Mouse (Mus musculus) heart, adult 11 months (tissue): ENCODE data around the gene Eps8.

Source experiments
- DNase-seq: peaks from one replicate; pipeline ENCODE4 v3.0.0; 2022

Gene Eps8

DNA sequence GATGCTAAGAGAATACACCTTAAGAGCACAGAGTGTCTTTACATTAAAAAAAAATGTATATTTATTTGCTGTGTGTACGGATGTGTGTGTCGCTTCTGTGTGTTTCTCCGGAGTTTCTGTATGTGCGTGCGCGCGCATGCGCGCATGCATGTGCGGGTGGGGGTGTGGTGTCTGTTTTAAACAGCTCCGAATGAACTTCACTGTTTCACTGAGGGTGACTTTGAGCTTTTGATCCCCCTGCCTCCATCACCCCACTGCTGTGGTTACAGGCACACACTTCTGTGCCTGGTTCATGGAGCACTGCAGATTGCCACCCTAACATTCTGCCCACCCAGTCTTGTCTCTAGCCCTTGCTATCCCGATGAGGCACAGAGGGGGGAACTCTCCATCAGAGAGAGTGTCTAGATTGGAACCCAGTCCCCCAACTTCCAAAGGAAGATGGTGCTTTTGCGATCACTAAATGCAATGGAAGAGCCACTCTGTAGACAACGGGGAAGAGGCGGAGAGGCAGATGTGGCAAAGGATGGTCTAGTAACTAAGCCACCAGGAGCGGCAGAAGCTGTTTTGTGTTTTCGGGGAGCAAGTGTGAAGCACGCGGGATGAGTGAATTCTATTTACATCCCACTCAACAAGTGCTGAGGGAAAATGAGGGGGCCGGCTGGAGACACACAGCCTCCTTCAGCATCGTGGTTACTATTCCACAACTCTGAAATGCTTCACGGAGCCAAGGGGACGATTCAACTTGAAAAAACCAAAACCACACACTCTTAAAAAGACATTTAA is 7.1 kb upstream of the Eps8 start:
- DNase-seq: peak; percentile 76

DNA sequence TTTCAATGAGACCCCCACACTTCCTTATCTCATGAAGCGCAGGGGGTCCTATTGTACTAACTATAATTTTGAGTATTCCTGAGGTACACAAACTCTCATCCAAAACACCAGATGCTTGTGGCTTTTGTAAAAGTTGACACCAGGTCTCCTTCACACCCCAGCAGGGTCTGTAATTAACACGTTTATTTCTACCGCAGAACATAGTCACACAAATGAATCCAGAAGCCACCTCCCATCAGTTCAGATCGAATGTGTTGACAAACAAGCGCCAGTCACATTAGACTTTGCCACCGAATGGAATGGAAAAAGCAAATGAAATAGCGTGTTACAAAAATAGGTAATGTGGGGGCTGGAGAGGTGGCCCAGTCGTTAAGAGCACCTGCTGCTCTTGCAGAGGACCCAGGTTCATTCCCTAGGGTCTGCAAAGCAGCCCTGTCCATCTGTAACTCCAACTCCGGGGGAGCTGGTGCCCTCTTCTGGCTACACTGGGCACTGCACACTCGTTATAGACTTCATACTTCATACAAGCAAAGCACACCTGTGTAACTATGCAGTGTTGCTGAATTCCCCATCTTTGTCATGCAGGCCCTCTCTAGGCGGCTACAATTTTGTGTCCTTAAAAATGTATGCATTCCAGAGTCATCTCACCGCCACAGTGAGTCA is 3.9 kb upstream of the Eps8 start:
- DNase-seq: peak; percentile 70

DNA sequence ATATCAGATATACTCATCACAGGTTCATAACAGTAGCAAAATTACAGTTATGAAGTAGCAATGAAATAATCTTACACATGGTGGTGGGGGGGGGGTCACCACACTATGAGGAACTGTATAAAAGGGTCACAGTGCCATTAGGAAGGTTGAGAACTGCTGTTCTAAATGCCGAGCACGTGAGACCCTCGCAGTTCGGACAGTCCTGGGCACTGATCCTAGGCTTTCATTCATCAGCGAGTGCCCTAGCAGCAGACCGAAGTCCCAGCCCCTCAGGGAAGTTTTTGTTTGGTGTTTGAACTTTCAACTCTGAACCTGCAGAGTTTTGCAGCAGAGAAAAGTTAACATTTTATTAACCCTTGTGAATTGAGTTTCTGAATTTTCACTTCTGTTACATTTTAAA is 2.5 kb upstream of the Eps8 start:
- peak; percentile 3 for DNase-seq

GRCm38 (mm10) chr6:137649528-137649927 is 5.1 kb downstream of the Eps8 start:
- DNase-seq: peak; percentile 84

DNA sequence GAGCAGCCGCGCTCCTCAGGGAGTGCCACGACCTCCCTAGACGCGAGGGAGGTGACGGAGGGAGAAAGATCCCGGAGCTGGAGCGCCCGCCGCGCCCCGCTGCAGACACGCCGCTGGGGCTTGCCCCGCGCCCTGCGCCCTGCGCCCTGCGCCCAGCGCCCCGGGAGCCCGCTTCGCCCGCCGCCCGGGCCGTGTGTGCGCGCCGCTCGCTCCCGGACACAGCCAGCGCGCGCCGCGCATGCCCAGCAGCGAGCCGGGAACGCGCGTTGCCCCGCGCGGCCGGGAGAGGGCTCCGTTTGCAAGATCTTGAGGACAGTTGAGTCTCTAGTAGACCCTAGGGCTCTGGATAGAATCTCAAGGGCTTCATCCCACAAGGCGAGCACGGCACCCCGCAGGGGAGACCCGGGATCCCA is 5.6 kb downstream of the Eps8 start:
- DNase-seq: peak; percentile 99

DNA sequence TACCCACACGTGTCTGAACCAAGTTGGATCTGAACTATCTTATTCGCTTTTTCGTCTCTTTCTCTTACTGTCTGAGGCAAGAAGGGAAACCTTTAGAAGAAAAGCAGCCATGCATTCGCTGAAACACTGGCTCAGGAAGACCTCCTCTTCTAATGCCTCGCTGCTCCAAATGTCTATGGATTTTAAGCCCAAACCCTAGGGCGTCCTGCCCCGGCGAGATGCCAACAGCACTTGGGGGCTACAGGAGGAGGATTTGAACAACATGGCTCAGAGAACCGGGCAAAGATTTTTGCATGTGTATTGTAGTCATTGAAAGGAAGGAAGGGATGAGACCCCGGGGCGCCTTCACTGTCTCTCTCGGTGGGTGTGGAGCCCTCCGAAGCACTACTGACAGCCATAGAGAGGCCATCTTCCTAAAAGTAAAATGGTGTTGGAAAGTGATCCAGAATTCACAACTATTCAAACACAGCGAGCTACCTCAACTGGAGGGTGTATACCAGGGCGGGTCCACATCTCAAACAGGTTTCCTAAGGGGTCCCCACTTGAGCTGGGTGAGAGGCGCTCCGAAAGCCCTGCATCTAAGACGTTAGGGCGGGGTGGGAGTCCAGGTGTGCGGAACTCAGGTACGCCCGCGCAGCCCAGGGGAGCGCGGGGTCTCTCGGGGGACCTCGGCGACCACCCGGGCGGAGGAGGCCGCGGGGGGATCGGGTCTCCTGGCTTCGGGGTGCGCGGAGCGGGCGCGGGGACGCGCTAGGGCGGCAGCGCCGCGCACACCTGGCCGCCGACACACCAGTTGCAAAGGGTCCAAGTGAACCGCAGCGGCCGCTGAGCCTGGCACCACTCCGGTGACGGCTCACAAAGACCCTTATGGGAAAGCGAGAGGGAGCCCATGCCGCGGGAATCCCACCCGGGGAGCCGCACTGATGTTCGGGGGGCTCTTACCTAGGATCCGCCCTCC is 6.3 kb downstream of the Eps8 start:
- DNase-seq: peak; percentile 92

DNA sequence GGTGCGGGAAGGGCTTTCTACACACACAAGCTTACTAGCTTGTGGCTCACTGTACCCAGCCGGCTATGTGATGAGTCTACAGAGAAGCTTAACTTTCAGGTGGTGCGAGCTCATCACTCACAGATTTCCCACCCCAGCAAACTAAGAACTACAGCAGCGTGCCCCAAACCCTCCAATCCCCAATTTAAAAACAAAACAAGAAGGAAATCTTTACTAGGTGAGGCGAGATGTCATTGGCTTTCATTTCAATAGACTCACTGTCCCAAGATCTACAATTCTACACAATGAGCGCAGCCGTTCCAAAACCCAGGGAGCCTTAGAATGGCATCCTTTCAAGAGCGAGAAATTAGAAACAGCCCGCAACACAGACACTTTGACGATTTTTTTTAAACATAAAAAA is 7.0 kb downstream of the Eps8 start:
- peak; percentile 89 for DNase-seq

- DNase-seq: peak; percentile 86
Measured at GRCm38 (mm10) chr6:137646726-137647125, 8.0 kb downstream of the Eps8 start.

DNA sequence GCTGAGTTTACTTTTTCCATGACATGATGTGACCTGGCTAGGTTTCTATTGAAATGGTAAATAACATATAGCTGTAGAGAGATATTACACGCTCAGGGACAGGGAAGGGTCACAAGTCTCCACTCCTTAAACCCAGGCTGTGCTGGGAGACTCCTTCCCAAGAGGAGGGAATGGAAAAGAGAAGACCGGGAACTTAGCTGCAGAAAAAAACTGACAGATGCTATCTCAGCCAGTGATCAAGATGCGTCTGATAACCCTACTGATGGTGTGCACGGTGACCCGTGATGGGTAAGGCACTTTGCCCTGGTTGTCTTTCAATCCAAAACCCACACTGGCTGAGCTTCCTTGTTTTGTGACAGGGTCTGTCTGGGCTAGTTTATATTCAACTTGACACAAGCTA is 9.8 kb downstream of the Eps8 start:
- peak; percentile 56 for DNase-seq

- peak; percentile 52 for DNase-seq
Measured at GRCm38 (mm10) chr6:137643814-137644213, 10.9 kb downstream of the Eps8 start.

DNA sequence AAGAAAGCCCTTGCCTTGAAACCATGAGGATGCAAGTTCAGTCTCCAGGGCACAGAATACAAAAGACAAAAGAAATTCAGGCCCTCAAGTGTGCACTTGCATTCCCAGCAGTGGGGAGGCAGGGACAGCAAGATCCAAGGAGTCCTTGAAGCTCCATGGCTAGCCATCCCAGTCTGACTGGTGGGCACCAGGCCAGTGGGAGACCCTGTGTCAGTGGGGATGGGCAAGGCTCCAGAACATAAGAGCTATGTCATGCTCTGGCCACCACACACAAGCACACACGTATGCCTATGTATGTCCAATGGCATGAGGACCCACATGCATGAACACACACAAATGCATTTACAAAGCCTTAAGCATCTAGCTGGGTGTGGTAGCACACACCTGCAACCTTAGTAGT is 13.0 kb downstream of the Eps8 start:
- DNase-seq: peak; percentile 82

DNA sequence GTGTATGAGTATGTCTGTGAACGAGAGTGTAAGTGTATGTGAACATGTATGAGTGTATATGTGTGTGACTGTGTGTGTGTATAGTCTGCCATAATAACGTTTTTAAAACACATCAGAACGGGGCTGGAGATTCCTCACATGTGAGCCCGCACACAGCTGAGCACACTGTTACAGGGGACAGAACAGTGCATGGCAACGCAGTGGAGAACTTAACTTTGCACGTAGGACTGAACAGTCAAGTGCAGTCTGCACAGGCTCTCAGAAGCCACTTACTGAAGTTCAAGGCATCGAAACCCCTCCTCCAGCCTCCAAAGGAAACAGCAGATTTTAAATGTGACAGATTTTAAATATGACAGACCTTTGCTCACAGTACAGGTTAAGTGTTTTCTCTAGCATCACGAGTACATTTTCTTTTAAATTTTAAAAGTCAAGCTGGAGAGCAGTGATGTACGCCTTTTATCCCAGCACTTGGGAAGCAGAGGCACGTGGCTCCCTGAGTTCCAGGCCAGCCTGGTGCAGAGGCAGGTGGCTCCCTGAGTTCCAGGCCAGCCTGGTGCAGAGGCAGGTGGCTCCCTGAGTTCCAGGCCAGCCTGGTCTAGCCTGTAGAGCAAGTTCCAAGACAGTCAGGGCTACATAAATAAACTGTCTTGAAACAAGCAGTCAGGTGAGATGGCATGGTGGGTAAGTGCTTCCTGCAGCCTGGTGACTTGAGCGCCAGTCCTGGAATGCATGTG is 15.7 kb downstream of the Eps8 start:
- DNase-seq: peak; percentile 55

- DNase-seq: peak; percentile 79
Measured at GRCm38 (mm10) chr6:137637443-137637842, 17.2 kb downstream of the Eps8 start.

GRCm38 (mm10) chr6:137636131-137636530 is 18.5 kb downstream of the Eps8 start:
- peak; percentile 42 for DNase-seq

- peak; percentile 16 for DNase-seq
Measured at GRCm38 (mm10) chr6:137633626-137634025, 21.1 kb downstream of the Eps8 start.

- peak; percentile 86 for DNase-seq
Measured at GRCm38 (mm10) chr6:137633121-137633520, 21.6 kb downstream of the Eps8 start.

GRCm38 (mm10) chr6:137630387-137630786 is 24.3 kb downstream of the Eps8 start:
- DNase-seq: peak; percentile 88

- DNase-seq: peak; percentile 40
Measured at GRCm38 (mm10) chr6:137629603-137630231, 25.0 kb downstream of the Eps8 start.

DNA sequence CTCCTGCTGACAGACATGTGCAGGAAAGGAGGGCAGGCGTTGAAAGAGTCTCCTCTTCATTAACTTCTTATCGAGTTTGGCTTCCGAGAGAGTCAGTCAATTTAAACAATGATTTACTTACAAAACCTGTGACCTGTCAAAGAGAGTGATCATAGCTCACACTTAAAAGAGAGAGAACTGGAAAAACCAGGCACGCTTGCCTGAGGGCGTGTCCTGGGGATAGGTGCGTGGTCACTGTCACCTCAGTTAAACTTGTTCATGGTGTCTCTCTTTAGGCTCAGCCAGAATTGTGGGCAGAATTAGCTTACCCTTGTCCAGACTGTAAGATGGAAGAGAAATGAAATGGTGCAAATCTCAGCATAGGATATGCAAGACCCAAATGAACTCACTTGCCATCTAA is 26.0 kb downstream of the Eps8 start:
- no peak for DNase-seq

- no peak for DNase-seq
Measured at GRCm38 (mm10) chr6:137621021-137621420, 33.7 kb downstream of the Eps8 start.

DNA sequence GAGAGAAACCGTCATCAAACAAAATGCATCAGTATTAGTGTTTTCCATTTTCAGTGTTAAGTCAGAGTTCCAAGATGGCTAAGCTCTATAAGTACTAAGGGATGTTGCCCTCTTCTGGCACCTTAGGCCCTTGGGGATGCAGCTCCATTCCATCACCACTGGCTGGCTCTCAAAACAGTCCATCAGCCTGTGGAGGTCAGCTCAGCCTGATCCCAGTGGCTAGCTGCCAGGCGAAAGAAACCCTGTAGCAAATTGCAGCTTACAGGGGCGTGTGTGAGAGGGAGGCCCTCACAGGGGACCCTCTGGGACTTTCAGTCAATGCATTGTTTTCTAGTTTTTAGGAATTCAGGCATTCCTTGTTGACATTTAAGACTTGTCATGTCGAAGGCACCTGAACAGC is 40.8 kb downstream of the Eps8 start:
- DNase-seq: peak; percentile 94

DNA sequence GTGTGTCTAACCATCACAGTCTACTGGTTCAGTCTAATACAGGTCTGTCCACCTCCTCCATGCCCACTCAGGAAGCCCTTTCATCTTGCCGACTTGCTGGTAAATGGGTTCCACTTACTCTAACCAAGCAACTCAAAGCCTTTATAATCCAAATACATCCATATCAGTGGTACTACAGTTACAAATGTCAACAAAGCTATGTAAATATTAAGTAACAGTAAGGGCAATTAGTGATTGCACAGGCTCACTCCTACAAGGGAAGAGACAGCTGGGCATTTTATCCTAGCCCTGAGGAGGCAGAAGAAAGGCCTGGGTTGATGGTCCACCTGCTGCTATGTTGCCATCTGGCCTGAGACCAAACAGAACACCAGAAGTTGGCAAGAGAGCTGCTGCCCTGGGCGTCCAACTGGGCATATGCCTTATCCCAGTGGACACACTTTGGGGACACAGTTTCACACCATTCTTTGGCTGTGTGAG is 42.6 kb downstream of the Eps8 start:
- peak; percentile 95 for DNase-seq
